Mouse (Mus musculus): ENCODE results near the gene Moxd1. TPM values are rescaled to one million over a fixed set of nuclear protein-coding genes. Genes with fewer than 3 reads are reported as not detected.
"Not testable (repeated sequence)": the region's sequence is repeated elsewhere in the genome, so short reads cannot be mapped to it uniquely, and the experiment has no call there.

The Moxd1 gene
- polyA plus RNA-seq, 1 experiment, result 2.0 TPM

DNA sequence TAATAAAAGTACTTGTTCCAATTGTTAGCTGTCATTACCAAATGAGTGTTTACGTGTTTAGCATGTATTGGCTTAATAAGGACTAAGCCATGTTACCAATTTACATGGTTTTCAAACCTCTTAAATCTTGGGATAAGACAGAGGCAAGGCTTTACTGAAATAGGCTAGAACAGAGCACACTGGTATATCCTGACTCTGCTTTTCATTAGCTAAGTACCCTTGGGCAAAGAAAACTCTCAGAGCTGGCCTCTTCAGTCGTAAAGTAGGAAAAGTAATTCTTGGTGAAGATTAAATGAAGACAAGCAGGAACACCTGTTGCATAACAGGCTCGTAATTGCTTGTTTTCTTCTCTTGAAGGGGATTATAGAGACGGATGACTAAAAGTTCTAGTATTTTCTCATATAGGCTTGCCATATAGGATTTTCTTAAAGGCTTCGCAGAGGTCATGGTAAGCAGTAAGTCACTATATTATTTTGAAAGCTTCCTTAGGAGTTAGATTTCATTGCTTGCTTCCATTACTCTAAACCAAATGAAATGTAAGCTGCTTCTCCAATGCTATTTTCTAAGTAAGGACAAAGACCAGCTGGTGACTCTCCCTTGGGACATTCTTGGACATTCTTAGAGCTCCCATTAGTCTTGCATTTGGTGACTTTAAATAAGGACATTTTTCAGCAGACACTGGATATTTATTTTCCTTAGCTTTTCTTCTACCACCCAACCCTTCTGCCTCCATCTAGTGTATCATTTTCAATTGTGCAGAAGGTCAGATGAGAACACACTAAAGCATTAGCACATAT is 36.7 kb downstream of the Moxd1 start:
- WGBS, result 52% methylated on average over 5 of the region's 5 CpGs

DNA sequence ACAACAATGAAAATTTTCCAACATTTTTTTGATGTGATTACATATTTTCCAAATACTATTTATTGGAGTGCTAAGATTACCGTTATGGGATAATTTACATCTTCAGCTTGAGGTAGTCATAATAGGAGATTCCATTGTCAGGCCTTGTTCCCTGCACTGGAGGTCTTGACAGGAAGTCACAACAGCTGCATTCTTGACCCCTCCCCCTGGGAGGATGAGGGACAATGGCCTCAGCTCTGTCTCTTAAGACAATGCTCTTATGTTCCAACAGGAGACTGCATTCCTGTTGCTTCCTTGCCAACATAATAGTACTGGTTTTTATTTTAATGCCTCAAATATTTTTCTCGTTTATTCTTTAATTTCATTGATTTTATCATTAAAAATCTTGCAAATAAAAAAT is 44.2 kb downstream of the Moxd1 start:
- no peak for DNase-seq (ENCODE audit: low read depth, low spot score)
- WGBS, result 66% methylated on average over 2 of the region's 2 CpGs

More for the DNA sequence above, 36.7 kb downstream of the Moxd1 start:
- no peak for DNase-seq (ENCODE audit: low read depth, low spot score)

- no peak for DNase-seq (ENCODE audit: low read depth, low spot score)
- WGBS, result 39% methylated on average over 6 of the region's 6 CpGs
These were observed 47.8 kb downstream of the Moxd1 start for GRCm38 (mm10) chr10:24271077-24271637.

DNA sequence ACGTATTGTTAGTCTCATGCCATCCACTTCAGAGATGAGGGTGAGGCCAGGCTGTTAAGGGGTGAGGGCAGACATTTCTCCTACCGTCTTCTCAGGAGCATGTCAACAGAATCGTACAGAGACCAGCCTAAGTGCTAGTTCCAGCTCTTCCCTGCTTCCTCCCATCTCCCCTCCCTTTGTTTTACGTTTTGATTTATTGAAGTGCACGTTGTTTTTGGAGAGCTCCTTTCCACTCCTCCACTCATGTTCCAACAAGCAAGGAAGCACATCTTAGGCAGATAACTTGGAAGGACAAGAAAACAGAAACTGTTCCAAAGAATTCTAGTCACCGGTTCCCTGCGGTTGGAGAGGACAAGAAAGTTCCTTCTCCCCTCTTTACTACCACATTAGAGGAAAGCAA is 52.9 kb downstream of the Moxd1 start:
- no peak for DNase-seq (ENCODE audit: low read depth, low spot score)

DNA sequence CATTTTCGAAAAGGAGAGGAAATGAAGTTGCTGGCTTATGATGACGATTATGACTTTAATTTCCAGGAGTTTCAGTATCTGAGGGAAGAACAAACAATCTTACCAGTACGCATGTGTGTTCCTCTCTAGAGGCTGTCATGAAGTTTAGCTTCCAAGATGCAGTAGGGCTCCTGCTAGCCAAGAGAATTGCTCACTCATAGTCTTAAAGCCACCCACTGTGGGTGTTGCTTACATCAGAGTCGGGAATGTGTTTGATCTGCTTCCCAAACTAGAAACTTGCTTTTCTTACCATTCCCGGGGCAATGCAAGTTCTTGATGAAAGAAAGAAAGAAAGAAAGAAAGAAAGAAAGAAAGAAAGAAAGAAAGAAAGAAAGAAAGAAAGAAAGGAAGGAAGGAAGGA is 59.3 kb downstream of the Moxd1 start:
- 53% methylated on average over 5 of the region's 5 CpGs for WGBS

More for the DNA sequence above, 52.9 kb downstream of the Moxd1 start:
- WGBS, result 24% methylated on average over 7 of the region's 7 CpGs

DNA sequence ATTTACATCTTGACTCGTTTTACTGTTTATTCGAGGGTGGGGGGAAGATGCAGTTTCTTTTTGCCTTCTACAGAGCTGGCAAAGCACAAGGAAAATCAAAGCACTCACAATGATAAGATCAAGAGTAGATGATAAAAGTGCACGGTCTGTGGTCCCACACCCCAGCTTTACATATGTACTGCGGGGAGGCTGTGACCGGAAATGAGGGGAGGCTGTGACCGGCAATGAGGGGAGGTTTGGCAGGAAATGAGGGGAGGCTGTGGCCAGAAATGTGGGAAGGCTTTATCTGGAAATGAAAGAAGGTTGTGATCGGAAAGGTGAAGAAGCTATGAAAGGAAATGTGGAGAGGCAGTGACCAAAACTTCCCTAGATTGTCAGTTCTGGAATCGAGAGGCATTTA is 68.3 kb downstream of the Moxd1 start:
- WGBS, result 70% methylated on average over 8 of the region's 8 CpGs
- DNase-seq (ENCODE audit: low read depth, low spot score), result no peak

More for the DNA sequence above, 59.3 kb downstream of the Moxd1 start:
- no peak for DNase-seq (ENCODE audit: low read depth, low spot score)

DNA sequence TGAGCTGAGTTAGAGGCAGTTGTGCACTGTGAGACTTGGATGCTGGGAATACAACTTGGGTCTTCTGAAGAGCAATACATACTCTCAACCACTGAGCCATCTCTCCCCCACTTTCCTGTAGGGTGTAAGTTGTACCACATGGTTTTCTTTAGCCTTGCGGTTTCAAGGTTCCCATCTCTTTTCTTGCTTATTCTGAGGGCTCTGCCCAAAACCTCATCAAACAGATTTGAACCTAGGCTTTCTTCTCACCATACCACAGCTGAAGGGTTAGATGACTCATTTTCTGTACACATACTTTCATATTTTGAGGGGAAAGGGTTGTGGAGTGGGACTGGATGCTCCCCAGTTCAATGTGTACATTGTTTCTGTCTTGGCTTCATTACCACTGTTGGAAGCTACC is 69.4 kb downstream of the Moxd1 start:
- no peak for DNase-seq (ENCODE audit: low read depth, low spot score)
- WGBS, result 92% methylated on average over 1 of the region's 1 CpGs

- 23% methylated on average over 4 of the region's 4 CpGs for WGBS
- DNase-seq (ENCODE audit: low read depth, low spot score), result no peak
These were observed 73.3 kb downstream of the Moxd1 start for GRCm38 (mm10) chr10:24296608-24297007.

DNA sequence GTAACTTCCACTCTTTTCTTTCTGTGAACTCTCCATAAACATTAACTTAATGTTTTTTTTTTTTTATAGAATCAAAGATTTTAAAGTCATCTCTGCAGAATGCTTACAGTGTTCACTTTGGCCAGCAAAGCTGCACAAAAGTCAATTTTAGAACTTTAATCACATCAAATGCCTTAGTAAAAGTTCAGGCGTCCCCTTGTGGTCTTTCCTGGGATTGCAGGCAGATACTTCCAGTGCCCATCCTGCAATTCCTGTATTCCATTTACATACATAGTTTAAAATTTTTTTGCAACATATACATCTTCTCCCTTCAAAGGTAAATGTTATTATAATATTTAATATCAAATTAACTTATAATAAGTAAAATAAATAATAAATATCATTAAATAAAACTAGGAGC is 74.5 kb downstream of the Moxd1 start:
- 0% methylated on average over 1 of the region's 1 CpGs for WGBS
- DNase-seq (ENCODE audit: low read depth, low spot score), result peak; percentile 21

GRCm38 (mm10) chr10:24298260-24299244 is 75.2 kb downstream of the Moxd1 start:
- 45% methylated on average over 2 of the region's 2 CpGs for WGBS
- DNase-seq (ENCODE audit: low read depth, low spot score), result peak; percentile 7

GRCm38 (mm10) chr10:24312191-24312611 is 88.9 kb downstream of the Moxd1 start:
- DNase-seq (ENCODE audit: low read depth, low spot score), result peak; percentile 61
- under 1% methylated on average over 9 of the region's 9 CpGs for WGBS

- DNase-seq (ENCODE audit: low read depth, low spot score), result peak; percentile 21
- 29% methylated on average over 19 of the region's 19 CpGs for WGBS
These were observed 94.0 kb downstream of the Moxd1 start for GRCm38 (mm10) chr10:24317126-24317836.

DNA sequence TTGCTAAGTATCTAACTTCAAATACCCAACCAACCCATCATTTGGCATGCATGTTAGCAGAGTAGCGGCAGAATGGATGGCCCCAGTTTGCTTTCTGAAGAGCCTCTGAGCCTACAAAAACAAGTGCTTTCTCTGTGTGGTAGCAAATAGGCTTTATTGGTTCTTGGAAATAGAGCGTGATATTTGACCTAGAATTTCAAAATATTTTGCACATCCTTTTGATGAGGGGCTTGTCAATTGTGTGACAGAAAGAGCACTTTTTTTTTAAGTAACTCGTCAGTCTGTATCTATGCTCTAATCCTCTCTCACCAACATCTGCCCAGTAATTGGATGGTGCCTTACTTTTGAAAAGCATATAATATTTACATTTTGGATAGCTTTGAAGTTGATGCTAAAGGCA is 97.0 kb downstream of the Moxd1 start:
- 89% methylated on average over 3 of the region's 3 CpGs for WGBS
- no peak for DNase-seq (ENCODE audit: low read depth, low spot score)

GRCm38 (mm10) chr10:24323066-24323465 is 99.7 kb downstream of the Moxd1 start:
- DNase-seq (ENCODE audit: low read depth, low spot score), result no peak
- 82% methylated on average over 4 of the region's 4 CpGs for WGBS

DNA sequence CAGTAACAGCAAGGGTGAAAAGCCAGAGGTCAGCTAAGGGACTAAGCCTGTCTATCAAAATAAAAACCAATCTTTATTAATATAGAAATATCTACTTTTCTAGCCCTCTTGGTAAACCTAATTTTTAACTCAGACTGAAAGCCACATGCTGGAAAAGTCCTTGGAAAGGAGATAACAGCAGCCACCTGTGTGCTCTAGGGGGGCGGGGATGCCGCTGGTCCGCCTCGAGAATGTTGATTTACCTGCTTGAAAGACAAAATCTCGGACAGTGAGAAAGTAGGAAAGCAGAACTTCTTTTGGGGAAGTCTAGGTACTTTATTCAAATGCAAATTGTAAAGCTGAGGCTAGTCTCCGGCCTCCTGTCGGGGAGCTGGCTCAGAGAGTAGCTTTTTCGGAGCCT is 103.9 kb downstream of the Moxd1 start:
- WGBS, result 62% methylated on average over 8 of the region's 8 CpGs
- DNase-seq (ENCODE audit: low read depth, low spot score), result not testable (repeated sequence)

- no peak for DNase-seq (ENCODE audit: low read depth, low spot score)
- WGBS, result 68% methylated on average over 3 of the region's 3 CpGs
These were observed 109.5 kb downstream of the Moxd1 start for GRCm38 (mm10) chr10:24332799-24333198.

DNA sequence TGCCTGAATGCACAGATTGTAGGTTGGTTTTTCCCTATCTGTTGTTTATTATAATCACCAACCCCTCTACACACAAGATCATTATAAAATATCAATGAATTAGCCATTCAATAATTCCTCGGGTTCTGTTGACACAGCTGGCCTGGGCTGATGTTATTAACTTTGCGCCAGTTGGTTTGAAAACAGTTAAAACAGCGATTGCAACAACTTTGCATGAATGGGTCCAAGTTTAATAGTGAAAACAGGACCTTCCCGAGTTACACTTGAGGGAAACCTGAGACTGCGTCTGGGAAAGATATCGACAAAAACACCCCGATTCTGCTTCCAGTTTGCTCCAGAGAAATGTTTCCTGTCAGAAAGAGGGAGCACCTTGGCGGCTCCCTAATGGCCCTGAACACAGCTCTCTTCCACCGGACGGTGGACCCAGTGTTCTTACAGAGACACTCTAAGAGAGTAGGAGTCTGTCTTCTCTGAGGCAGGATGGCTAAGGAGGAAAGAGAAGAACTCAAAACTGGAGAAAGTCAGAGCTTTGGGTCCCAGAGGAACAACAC is 116.4 kb downstream of the Moxd1 start:
- 71% methylated on average over 10 of the region's 10 CpGs for WGBS
- no peak for DNase-seq (ENCODE audit: low read depth, low spot score)

- DNase-seq (ENCODE audit: low read depth, low spot score), result no peak
- 55% methylated on average over 1 of the region's 1 CpGs for WGBS
These were observed 117.4 kb downstream of the Moxd1 start for GRCm38 (mm10) chr10:24340551-24341213.

DNA sequence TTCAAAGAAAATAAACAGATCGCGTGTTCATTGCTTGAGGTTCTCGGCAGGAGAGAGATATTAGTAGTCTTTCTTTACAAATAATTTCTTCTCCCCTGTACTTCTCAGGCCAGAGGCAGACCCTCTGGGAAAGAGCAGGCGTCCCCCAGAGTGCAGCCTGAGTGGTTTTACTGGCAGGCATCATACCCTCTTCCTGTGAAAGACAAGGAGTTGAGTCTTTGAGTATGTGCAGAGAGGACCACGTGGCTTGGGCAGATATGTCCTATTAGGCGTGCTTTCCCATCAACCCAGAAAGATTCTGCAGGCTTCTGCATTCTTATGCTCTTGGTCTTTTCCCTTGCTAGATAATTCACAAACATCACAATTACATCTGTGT is 117.9 kb downstream of the Moxd1 start:
- 85% methylated on average over 6 of the region's 6 CpGs for WGBS
- no peak for DNase-seq (ENCODE audit: low read depth, low spot score)
